Mouse (Mus musculus) naive thymus-derived CD4-positive, alpha-beta T cell, adult 2 months (primary cell): Measurements from ENCODE around the gene Tmem72.

ENCODE experiments used
- DNase-seq: peaks from one replicate; pipeline ENCODE4 v3.0.0-alpha.2; 2011; ENCODE audit warnings: low read depth

Gene Tmem72

GRCm38 (mm10) chr6:116679563-116680288 lies 37.0 kb downstream of the Tmem72 start:
- no peak for DNase-seq

- no peak for DNase-seq
These were observed 39.4 kb downstream of the Tmem72 start for GRCm38 (mm10) chr6:116677321-116677720.

- DNase-seq, result no peak
These were observed 40.3 kb downstream of the Tmem72 start for GRCm38 (mm10) chr6:116676355-116676913.

GRCm38 (mm10) chr6:116674283-116674886 lies 42.3 kb downstream of the Tmem72 start:
- DNase-seq, result no peak

- peak; percentile 37 for DNase-seq
These were observed 43.0 kb downstream of the Tmem72 start, which contains the start of gene Rassf4 for GRCm38 (mm10) chr6:116673471-116674282. Gene Rassf4, minus strand, starts transcription at chr6:116673952.

GRCm38 (mm10) chr6:116672349-116672748 lies 44.4 kb downstream of the Tmem72 start:
- DNase-seq, result no peak

GRCm38 (mm10) chr6:116671768-116672167 lies 44.9 kb downstream of the Tmem72 start:
- no peak for DNase-seq

GRCm38 (mm10) chr6:116671031-116671430 lies 45.7 kb downstream of the Tmem72 start:
- no peak for DNase-seq

GRCm38 (mm10) chr6:116670144-116670543 lies 46.6 kb downstream of the Tmem72 start:
- no peak for DNase-seq

- DNase-seq, result no peak
These were observed 47.8 kb downstream of the Tmem72 start for GRCm38 (mm10) chr6:116668682-116669470.

- no peak for DNase-seq
These were observed 49.3 kb downstream of the Tmem72 start for GRCm38 (mm10) chr6:116667382-116667781.

GRCm38 (mm10) chr6:116666892-116667291 lies 49.8 kb downstream of the Tmem72 start:
- no peak for DNase-seq

- DNase-seq, result no peak
These were observed 50.5 kb downstream of the Tmem72 start for GRCm38 (mm10) chr6:116666085-116666750.

GRCm38 (mm10) chr6:116664830-116665229 lies 51.9 kb downstream of the Tmem72 start:
- DNase-seq, result no peak

GRCm38 (mm10) chr6:116664031-116664430 lies 52.7 kb downstream of the Tmem72 start:
- DNase-seq, result no peak

GRCm38 (mm10) chr6:116663364-116663763 lies 53.3 kb downstream of the Tmem72 start:
- DNase-seq, result no peak

- peak; percentile 51 for DNase-seq
These were observed 62.8 kb downstream of the Tmem72 start for GRCm38 (mm10) chr6:116653684-116654454.

GRCm38 (mm10) chr6:116653191-116653590 lies 63.5 kb downstream of the Tmem72 start:
- DNase-seq, result no peak

GRCm38 (mm10) chr6:116651437-116652118 lies 65.1 kb downstream of the Tmem72 start:
- no peak for DNase-seq

GRCm38 (mm10) chr6:116650406-116650805 lies 66.3 kb downstream of the Tmem72 start, which contains the start of gene Depp1:
Gene Depp1, plus strand, starts transcription at chr6:116650609.
- DNase-seq, result no peak
